Mouse (Mus musculus) limb, embryonic 11.5 days (tissue): Measurements from ENCODE around the gene Gm49395. TPM values are rescaled to one million over a fixed set of nuclear protein-coding genes. Genes with fewer than 3 reads are reported as not detected.

Experiments used
- ATAC-seq: fragments of 200-750 bp; cut with Nextera tagmentation; 2 replicates; pipeline ENCODE4 v1.8.0; 2017; ENCODE audit warnings: low read depth; ENCODE audit not compliant: insufficient number of reproducible peaks, low FRiP score, low TSS enrichment
- DNase-seq: peaks from one replicate; pipeline ENCODE4 v3.0.0-alpha.2; 2015; ENCODE audit warnings: low spot score
- H3K27ac ChIP-seq: fragments of 300-500 bp; sonication (generic); replicated peaks from 2 replicates; pipeline ENCODE4 v1.5.1; 2014; ENCODE audit warnings: low read depth, mild to moderate bottlenecking, low read length
- H3K27me3 ChIP-seq: fragments of 300-500 bp; sonication (generic); 2 replicates; pipeline ENCODE4 v1.6.1; 2014; ENCODE audit warnings: mild to moderate bottlenecking, low read length, mixed read lengths; ENCODE audit not compliant: control insufficient read depth, insufficient read depth
- H3K36me3 ChIP-seq: fragments of 300-500 bp; sonication (generic); 2 replicates; pipeline ENCODE4 v1.6.1; 2014; ENCODE audit warnings: mild to moderate bottlenecking, low read length, moderate library complexity, mixed read lengths; ENCODE audit not compliant: control insufficient read depth, insufficient read depth
- H3K4me1 ChIP-seq: fragments of 300-500 bp; sonication (generic); 2 replicates; pipeline ENCODE4 v1.6.1; 2014; ENCODE audit warnings: low read length, mixed read lengths; ENCODE audit not compliant: control insufficient read depth, insufficient read depth
- H3K4me2 ChIP-seq: fragments of 300-500 bp; sonication (generic); 2 replicates; pipeline ENCODE4 v1.6.1; 2014; ENCODE audit warnings: low read depth, mild to moderate bottlenecking, moderate library complexity; ENCODE audit not compliant: severe bottlenecking
- H3K4me3 ChIP-seq: fragments of 300-500 bp; sonication (generic); 2 replicates; pipeline ENCODE4 v1.5.1; 2014; ENCODE audit warnings: low read depth, low read length
- H3K9ac ChIP-seq: fragments of 300-500 bp; sonication (generic); 2 replicates; pipeline ENCODE4 v1.6.1; 2014; ENCODE audit warnings: mild to moderate bottlenecking, low read length
- H3K9me3 ChIP-seq: fragments of 300-500 bp; sonication (generic); 2 replicates; pipeline ENCODE4 v1.6.1; 2016; ENCODE audit warnings: low read length; ENCODE audit not compliant: control insufficient read depth
- WGBS: fragments of 180-500 bp; shearing (Covaris S2); extraction: QIAGEN DNeasy Blood & Tissue Kit; methylation state at CpG from one replicate; pipeline ENCODE4 v1.1.7; 2014; 5-methylcytosine and 5-hydroxymethylcytosine counted together
- polyA plus RNA-seq: library from polyadenylated mRNA; unstranded; fragments of >200 nt; fragmentation: Nextera tagmentation; extraction: Ambion mirVana; gene quantifications from 2 replicates; pipeline ENCODE4 v1.2.1, GENCODE M21; 2014

Gm49395 gene
- polyA plus RNA-seq, 1 experiment from 2014 or later: 2.2 TPM

- WGBS: 93% methylated on average over 2 of the region's 2 CpGs
- no peak overlapping the region for H3K9ac ChIP-seq
- no peak for ATAC-seq
Measured at GRCm38 (mm10) chr13:115095392-115095791, 6.3 kb downstream of the Gm49395 start.

DNA sequence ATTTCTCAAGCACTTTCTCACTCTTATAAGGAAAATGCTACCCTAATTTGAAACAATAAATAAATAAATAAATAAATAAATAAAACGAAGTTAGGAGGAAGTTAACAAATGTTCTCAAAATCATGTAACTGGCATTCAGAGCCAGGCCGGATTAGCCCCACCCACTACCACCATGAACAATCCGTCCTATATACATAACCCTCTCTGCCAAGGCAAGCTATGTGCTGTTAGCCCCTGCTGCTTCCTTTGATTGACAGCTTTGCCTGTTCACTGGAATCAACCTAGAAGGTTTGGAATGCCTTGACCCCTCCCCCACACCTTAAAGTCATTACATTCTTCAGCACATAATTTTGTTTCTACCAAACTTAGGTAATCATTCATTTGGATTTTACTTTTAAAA lies 10.2 kb downstream of the Gm49395 start:
- ATAC-seq: no peak
- WGBS: 73% methylated on average over 3 of the region's 3 CpGs
- DNase-seq: no peak
- H3K4me1 ChIP-seq: 0 out of 2 replicates have a peak, but pooled peaks cover 2% of the 10 kb centered on the region
- H3K36me3 ChIP-seq: peaks cover 8% of the 10 kb centered on the region
- no peaks in the 10 kb centered on the region for H3K9me3 ChIP-seq
- no peaks in the 10 kb centered on the region for H3K27me3 ChIP-seq
- no peak overlapping the region for H3K4me3 ChIP-seq
- no peak overlapping the region for H3K9ac ChIP-seq
- no peak overlapping the region for H3K27ac ChIP-seq
- no peak overlapping the region for H3K4me2 ChIP-seq

More at GRCm38 (mm10) chr13:115095392-115095791, 6.3 kb downstream of the Gm49395 start:
- Histone ChIP-seq H3K4me1 (no peaks in the 10 kb centered on the region), H3K4me3 (no peak overlapping the region), H3K9me3 (no peaks in the 10 kb centered on the region), H3K4me2 (no peak overlapping the region), H3K27ac (no peak overlapping the region), H3K27me3 (no peaks in the 10 kb centered on the region), H3K36me3 (no peaks in the 10 kb centered on the region)
- no peak for DNase-seq

- no peak overlapping the region for H3K27ac ChIP-seq
- peak overlapping the region; percentile 93 for H3K4me2 ChIP-seq
- 51% methylated on average over 9 of the region's 9 CpGs for WGBS
- no peak for DNase-seq
- H3K9me3 ChIP-seq: no peaks in the 10 kb centered on the region
- H3K27me3 ChIP-seq: no peaks in the 10 kb centered on the region
- H3K4me3 ChIP-seq: peak overlapping the region; percentile 63
- no peak for ATAC-seq
- H3K36me3 ChIP-seq: peaks cover 8% of the 10 kb centered on the region
- 0 out of 2 replicates have a peak, but pooled peaks cover 2% of the 10 kb centered on the region for H3K4me1 ChIP-seq
- no peak overlapping the region for H3K9ac ChIP-seq
Measured at GRCm38 (mm10) chr13:115090977-115091445, 10.7 kb downstream of the Gm49395 start.

- peak within 1 kb of the TSS; percentile 62; the same call in 1 of the 2 replicates for H3K27ac ChIP-seq
- no peaks in the 10 kb centered on the region for H3K27me3 ChIP-seq
- ATAC-seq (peak; percentile 91), DNase-seq (peak; percentile 91)
- peak within 1 kb of the TSS; percentile 73 for H3K9ac ChIP-seq
- H3K4me2 ChIP-seq: peak within 1 kb of the TSS; percentile 93
- H3K9me3 ChIP-seq: no peaks in the 10 kb centered on the region
- 0 out of 2 replicates have a peak, but pooled peaks cover 2% of the 10 kb centered on the region for H3K4me1 ChIP-seq
- WGBS: under 1% methylated on average over 60 of the region's 60 CpGs
- peak within 1 kb of the TSS; percentile 63 for H3K4me3 ChIP-seq
- H3K36me3 ChIP-seq: peaks cover 8% of the 10 kb centered on the region
Measured at GRCm38 (mm10) chr13:115090069-115090976, 11.4 kb downstream of the Gm49395 start, which contains the start of gene Pelo. TSS of gene Pelo (minus strand) at chr13:115090186.

- Histone ChIP-seq H3K27ac (0 out of 2 replicates have a peak overlapping the region, but pooled peaks have one; percentile 8), H3K4me2 (peak overlapping the region; percentile 93), H3K9me3 (no peaks in the 10 kb centered on the region), H3K36me3 (peaks cover 8% of the 10 kb centered on the region), H3K9ac (peak overlapping the region; percentile 73), H3K4me1 (0 out of 2 replicates have a peak, but pooled peaks cover 2% of the 10 kb centered on the region), H3K4me3 (peak overlapping the region; percentile 63), H3K27me3 (no peaks in the 10 kb centered on the region)
- 7% methylated on average over 35 of the region's 35 CpGs for WGBS
- peak; percentile 71 for ATAC-seq
- DNase-seq: peak; percentile 65
Measured at GRCm38 (mm10) chr13:115089395-115090025, 12.2 kb downstream of the Gm49395 start.

DNA sequence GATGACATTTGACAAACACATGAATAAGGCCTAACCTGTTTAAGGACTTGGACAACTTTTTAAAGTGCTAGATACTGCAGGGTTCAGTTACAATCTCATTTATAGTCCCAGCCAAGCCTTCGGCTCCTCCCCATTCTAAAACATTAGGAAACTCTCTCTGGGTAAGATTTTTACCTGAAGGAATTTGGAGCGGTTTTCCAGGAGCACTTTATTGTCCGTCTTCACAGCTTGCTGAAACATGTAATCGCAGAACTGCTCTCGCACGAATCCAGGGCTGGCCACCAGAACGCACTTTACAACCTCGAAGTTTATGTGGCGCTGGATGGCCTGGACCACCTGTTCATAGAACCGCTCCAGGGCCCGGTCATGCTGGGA lies 12.7 kb downstream of the Gm49395 start:
- Histone ChIP-seq H3K4me2 (peak overlapping the region; percentile 93), H3K4me1 (0 out of 2 replicates have a peak, but pooled peaks cover 2% of the 10 kb centered on the region), H3K9me3 (no peaks in the 10 kb centered on the region), H3K36me3 (peaks cover 8% of the 10 kb centered on the region), H3K9ac (peak overlapping the region; percentile 73), H3K27me3 (no peaks in the 10 kb centered on the region), H3K27ac (no peak overlapping the region), H3K4me3 (peak overlapping the region; percentile 63)
- ATAC-seq: no peak; the same call in 1 of the 2 replicates
- DNase-seq: no peak
- 49% methylated on average over 11 of the region's 11 CpGs for WGBS

DNA sequence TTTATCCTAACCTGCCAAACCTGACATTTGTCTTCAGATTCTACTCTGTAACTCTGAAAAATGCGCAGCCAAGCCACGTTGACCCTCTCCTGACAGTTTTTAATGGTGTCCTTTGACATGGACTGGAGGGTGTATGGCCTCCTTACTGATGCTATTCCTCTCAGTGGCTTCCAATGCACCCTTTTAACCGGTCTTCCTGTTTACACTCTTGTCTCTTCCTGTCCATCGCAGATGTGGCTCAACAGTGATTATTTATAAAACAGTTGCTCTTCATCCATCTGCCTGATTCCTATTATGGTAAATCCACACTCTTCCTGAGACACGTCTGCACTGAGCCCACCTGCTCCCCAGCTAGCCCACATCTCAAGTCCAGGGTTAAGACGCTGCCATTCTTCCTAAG lies 15.7 kb downstream of the Gm49395 start:
- 90% methylated on average over 6 of the region's 6 CpGs for WGBS
- peaks cover 8% of the 10 kb centered on the region for H3K36me3 ChIP-seq
- H3K9ac ChIP-seq: no peak overlapping the region
- no peaks in the 10 kb centered on the region for H3K27me3 ChIP-seq
- H3K4me2 ChIP-seq: no peak overlapping the region
- no peak overlapping the region for H3K27ac ChIP-seq
- 0 out of 2 replicates have a peak, but pooled peaks cover 2% of the 10 kb centered on the region for H3K4me1 ChIP-seq
- DNase-seq (no peak), ATAC-seq (no peak)
- no peaks in the 10 kb centered on the region for H3K9me3 ChIP-seq
- no peak overlapping the region for H3K4me3 ChIP-seq

DNA sequence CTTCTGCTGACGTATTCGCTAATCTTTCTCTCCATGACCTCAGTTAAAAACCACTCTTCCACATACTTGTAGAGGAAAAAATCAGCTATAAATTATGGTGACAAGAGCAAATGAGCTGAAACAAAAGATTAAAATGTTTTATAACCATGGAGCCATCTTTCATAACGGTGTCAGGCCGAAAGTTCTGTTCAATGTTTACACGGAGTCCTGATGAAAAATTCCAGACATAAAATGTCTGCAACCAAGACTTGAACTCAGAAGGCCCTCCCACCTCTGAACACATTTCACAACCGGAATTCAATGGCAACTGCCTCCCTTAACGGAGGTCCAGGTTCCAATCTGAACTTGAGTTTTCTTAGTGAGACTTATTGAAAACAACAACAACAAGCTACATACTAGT lies 19.4 kb downstream of the Gm49395 start:
- ATAC-seq: no peak
- WGBS: 89% methylated on average over 7 of the region's 7 CpGs
- 0 out of 2 replicates have a peak, but pooled peaks cover 3% of the 10 kb centered on the region for H3K36me3 ChIP-seq

More for the DNA sequence above, 19.4 kb downstream of the Gm49395 start:
- Histone ChIP-seq H3K9me3 (no peaks in the 10 kb centered on the region), H3K4me2 (no peak overlapping the region), H3K4me3 (no peak overlapping the region), H3K27ac (no peak overlapping the region), H3K4me1 (no peaks in the 10 kb centered on the region), H3K27me3 (no peaks in the 10 kb centered on the region), H3K9ac (no peak overlapping the region)
- no peak for DNase-seq
